Mouse (Mus musculus): ENCODE results near the gene Enho.
"Not testable (repeated sequence)": the region's sequence is repeated elsewhere in the genome, so short reads cannot be mapped to it uniquely, and the experiment has no call there.

DNA sequence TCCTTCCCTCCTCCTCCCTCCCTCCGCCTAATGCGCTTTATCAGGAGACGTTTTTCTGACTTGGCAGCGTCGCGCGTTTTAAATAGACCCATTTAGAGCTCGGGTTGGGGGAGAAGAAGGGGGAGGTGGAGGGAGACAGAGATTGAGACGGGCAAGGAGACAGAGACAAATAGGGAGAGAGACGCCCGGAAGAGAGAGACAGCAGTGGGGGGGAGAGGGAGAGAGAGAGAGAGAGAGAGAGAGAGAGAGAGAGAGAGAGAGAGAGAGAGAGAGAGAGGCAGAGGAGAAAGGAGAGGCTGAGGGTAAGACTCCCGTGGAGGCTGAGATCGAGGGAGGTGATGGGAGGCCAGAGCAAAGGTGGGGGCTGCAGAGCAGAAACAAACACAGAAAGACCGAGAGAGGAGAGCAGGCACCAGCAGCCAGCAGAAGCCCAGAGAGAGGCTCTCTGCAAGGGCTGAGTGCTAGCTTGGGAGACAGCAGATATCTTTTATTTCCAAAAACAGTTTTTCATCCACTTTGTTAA, 44.9 kb upstream of the Enho start:
- TF ChIP-seq CTCF, EP300 (IDR thresholded peaks at IDR 0.05; ENCODE audit: low read depth): not testable (repeated sequence)
